Comparison of ENCODE assay signal across 8 mouse cellular contexts in genomic region chr11:84764527-84764961, GRCm38 (mm10). TPM values are rescaled to one million over a fixed set of nuclear protein-coding genes. Genes with fewer than 3 reads are reported as not detected.
DNase-seq lines count a peak whose midpoint lies in the region; ATAC-seq lines count a peak whose summit lies in the region.

No protein-coding gene starts in this region.

- peaks cover 73% of the 10 kb centered on the region for H3K4me1 ChIP-seq in hindbrain, embryonic 13.5 days (replicated peaks)
- peaks cover 10% of the 10 kb centered on the region for H3K4me1 ChIP-seq in limb, embryonic 15.5 days

- H3K4me3 ChIP-seq in hindbrain, embryonic 13.5 days: no peak overlapping the region
- peak overlapping the region; percentile 19 for H3K4me3 ChIP-seq in limb, embryonic 15.5 days

- DNase-seq in cerebellum, adult 11-12 months: peak; percentile 47
- peak; percentile 36 for DNase-seq in embryo, embryonic 10.5 days (ENCODE audit: low spot score)
- DNase-seq in T-cell, adult 2 months (ENCODE audit: low spot score): no peak
- no peak for DNase-seq in natural killer cell, adult 2 months (ENCODE audit: low spot score in 2 of 2)
- no peak for DNase-seq in layer of hippocampus, adult 11-12 months (ENCODE audit: low spot score)

- H3K9me3 ChIP-seq in hindbrain, embryonic 13.5 days: no peaks in the 10 kb centered on the region
- no peaks in the 10 kb centered on the region for H3K9me3 ChIP-seq in limb, embryonic 15.5 days

- under 1% methylated on average over 20 of the region's 21 CpGs for WGBS in hindbrain, embryonic 13.5 days
- 2% methylated on average over 21 of the region's 21 CpGs for WGBS in limb, embryonic 15.5 days

- no peaks in the 10 kb centered on the region for H3K36me3 ChIP-seq in hindbrain, embryonic 13.5 days
- H3K36me3 ChIP-seq in limb, embryonic 15.5 days: no peaks in the 10 kb centered on the region

- no peak for ATAC-seq in cerebellum, adult (ENCODE audit: insufficient number of reproducible peaks, low FRiP score, low TSS enrichment)
- no peak for ATAC-seq in hindbrain, embryonic 13.5 days (ENCODE audit: low FRiP score)
- no peak for ATAC-seq in limb, embryonic 15.5 days (ENCODE audit: insufficient number of reproducible peaks, low FRiP score, low TSS enrichment, low read depth)

- H3K9ac ChIP-seq in hindbrain, embryonic 13.5 days: peak overlapping the region; percentile 53
- H3K9ac ChIP-seq in limb, embryonic 15.5 days: no peak overlapping the region

- peaks cover 10% of the 10 kb centered on the region; the same call in 1 of the 2 replicates for H3K27me3 ChIP-seq in hindbrain, embryonic 13.5 days
- peaks cover 19% of the 10 kb centered on the region for H3K27me3 ChIP-seq in limb, embryonic 15.5 days

- H3K27ac ChIP-seq in hindbrain, embryonic 13.5 days: peak overlapping the region; percentile 84
- H3K27ac ChIP-seq in limb, embryonic 15.5 days: no peak overlapping the region

- peak overlapping the region; percentile 37 for H3K4me2 ChIP-seq in hindbrain, embryonic 13.5 days
- peak overlapping the region; percentile 45 for H3K4me2 ChIP-seq in limb, embryonic 15.5 days

RNA-seq across cellular contexts. Expression of gene Mrm1, which starts 54.8 kb away (rescaled TPM):
- polyA plus RNA-seq in hindbrain, embryonic 13.5 days (2015; fragmentation: Nextera tagmentation; extraction: Ambion mirVana): 9.1 and 11.7 TPM in 2 replicates
- polyA plus RNA-seq in limb, embryonic 15.5 days (2015; fragmentation: Nextera tagmentation; extraction: Ambion mirVana): 12.2 and 13.8 TPM in 2 replicates

Comparison
In these comparisons a context has a peak if more than half of its experiments do, and no peak if none do; other contexts are left out.
1. DNase-seq: peak in cerebellum, adult 11-12 months (single experiment) and embryo, embryonic 10.5 days (single experiment); none in T-cell, adult 2 months (single experiment), natural killer cell, adult 2 months (0 of 2) and layer of hippocampus, adult 11-12 months (single experiment).